11 mouse cellular contexts compared by ENCODE assay signal in genomic region chr10:80574896-80575295, GRCm38 (mm10). TPM values are rescaled to one million over a fixed set of nuclear protein-coding genes. Genes with fewer than 3 reads are reported as not detected.
DNase-seq lines count a peak whose midpoint lies in the region; ATAC-seq lines count a peak whose summit lies in the region.
"Had no signal": no experiment of that assay in that cellular context is flagged by ENCODE, and none has a peak within 500 bp of the region (broad histone marks: within the 10 kb centered on the region; RNA-seq: fewer than 3 reads in every experiment).

No protein-coding gene starts in this region.

- no peak overlapping the region for H3K9ac ChIP-seq in neural tube, embryonic 11.5 days (ENCODE audit: low read length)
- H3K9ac ChIP-seq in limb, embryonic 13.5 days, result no peak overlapping the region
- H3K9ac ChIP-seq in stomach, embryonic 16.5 days (ENCODE audit: low read length), result no peak overlapping the region

- no peaks in the 10 kb centered on the region for H3K36me3 ChIP-seq in heart, embryonic 10.5 days
- no peaks in the 10 kb centered on the region for H3K36me3 ChIP-seq in neural tube, embryonic 11.5 days (ENCODE audit: control insufficient read depth, insufficient read depth, low read length)
- H3K36me3 ChIP-seq in limb, embryonic 13.5 days, result no peaks in the 10 kb centered on the region; the same call in 1 of the 2 replicates
- H3K36me3 ChIP-seq in stomach, embryonic 16.5 days (ENCODE audit: control insufficient read depth, insufficient read depth, low read length), result no peaks in the 10 kb centered on the region

- H3K4me1 ChIP-seq in heart, embryonic 10.5 days, result peaks cover 96% of the 10 kb centered on the region
- peaks cover 25% of the 10 kb centered on the region for H3K4me1 ChIP-seq in neural tube, embryonic 11.5 days (ENCODE audit: control insufficient read depth, insufficient read depth, low read length)
- peaks cover 72% of the 10 kb centered on the region for H3K4me1 ChIP-seq in limb, embryonic 13.5 days
- H3K4me1 ChIP-seq in stomach, embryonic 16.5 days (ENCODE audit: control insufficient read depth, insufficient read depth, low read length), result peaks cover 71% of the 10 kb centered on the region

- 72% methylated on average over 3 of the region's 3 CpGs for WGBS in heart, embryonic 10.5 days
- WGBS in neural tube, embryonic 11.5 days, result 83% methylated on average over 3 of the region's 3 CpGs
- WGBS in limb, embryonic 13.5 days, result 79% methylated on average over 3 of the region's 3 CpGs
- 66% methylated on average over 3 of the region's 3 CpGs for WGBS in stomach, embryonic 16.5 days

- H3K4me3 ChIP-seq in heart, embryonic 10.5 days, result peak overlapping the region; percentile 88
- 0 out of 2 replicates have a peak overlapping the region, but pooled peaks have one; percentile 12 for H3K4me3 ChIP-seq in neural tube, embryonic 11.5 days (ENCODE audit: low read depth, low read length)
- 0 out of 2 replicates have a peak overlapping the region, but pooled peaks have one; percentile 83 for H3K4me3 ChIP-seq in limb, embryonic 13.5 days
- no peak overlapping the region for H3K4me3 ChIP-seq in stomach, embryonic 16.5 days (replicated peaks; ENCODE audit: low read length)

- ATAC-seq in neural tube, embryonic 11.5 days (ENCODE audit: insufficient read depth, low FRiP score, low TSS enrichment), result no peak
- no peak for ATAC-seq in limb, embryonic 13.5 days (ENCODE audit: low FRiP score, low read depth)
- no peak for ATAC-seq in stomach, embryonic 16.5 days (ENCODE audit: insufficient read depth, low FRiP score)

- H3K27me3 ChIP-seq in heart, embryonic 10.5 days (ENCODE audit: insufficient read depth, poor library complexity, severe bottlenecking), result no peaks in the 10 kb centered on the region
- H3K27me3 ChIP-seq in neural tube, embryonic 11.5 days (ENCODE audit: control insufficient read depth, insufficient read depth, low read length), result no peaks in the 10 kb centered on the region
- no peaks in the 10 kb centered on the region for H3K27me3 ChIP-seq in limb, embryonic 13.5 days
- no peaks in the 10 kb centered on the region for H3K27me3 ChIP-seq in stomach, embryonic 16.5 days (ENCODE audit: control insufficient read depth, insufficient read depth, low read length)

- H3K4me2 ChIP-seq in neural tube, embryonic 11.5 days (ENCODE audit: low read depth), result no peak overlapping the region; the same call in 1 of the 2 replicates
- peak overlapping the region; percentile 91 for H3K4me2 ChIP-seq in limb, embryonic 13.5 days (replicated peaks)
- peak overlapping the region; percentile 93; the same call in 1 of the 2 replicates for H3K4me2 ChIP-seq in stomach, embryonic 16.5 days (ENCODE audit: low read depth, low read length)

- DNase-seq in heart, embryonic 10.5 days (ENCODE audit: low spot score), result no peak
- DNase-seq in heart, postnatal 4 days, result no peak
- DNase-seq in neural tube, embryonic 11.5 days (ENCODE audit: low spot score), result no peak
- DNase-seq in neural tube, embryonic 10.5 days (ENCODE audit: extremely low spot score, low spot score), result no peak
- DNase-seq in left cerebral cortex, adult 9 months (ENCODE audit: low spot score in 2 of 2), result no peak
- no peak for DNase-seq in layer of hippocampus, adult 18-20 months (ENCODE audit: low spot score in 2 of 2)
- DNase-seq: adrenal gland, postnatal 10 days; lung, adult 2 months; thymus, adult 2 months had no signal

- no peaks in the 10 kb centered on the region for H3K9me3 ChIP-seq in heart, embryonic 10.5 days
- no peaks in the 10 kb centered on the region for H3K9me3 ChIP-seq in neural tube, embryonic 11.5 days (ENCODE audit: control insufficient read depth, low read length)
- no peaks in the 10 kb centered on the region for H3K9me3 ChIP-seq in limb, embryonic 13.5 days
- H3K9me3 ChIP-seq in stomach, embryonic 16.5 days (replicated peaks; ENCODE audit: control insufficient read depth, low read length), result no peaks in the 10 kb centered on the region

- 0 out of 2 replicates have a peak overlapping the region, but pooled peaks have one; percentile 30 for H3K27ac ChIP-seq in heart, embryonic 10.5 days
- H3K27ac ChIP-seq in neural tube, embryonic 11.5 days (ENCODE audit: low read depth, low read length), result no peak overlapping the region
- H3K27ac ChIP-seq in limb, embryonic 13.5 days, result no peak overlapping the region
- no peak overlapping the region for H3K27ac ChIP-seq in stomach, embryonic 16.5 days (ENCODE audit: low read length)

RNA-seq across cellular contexts. Expression of gene Klf16, which starts 2.2 kb away (rescaled TPM):
- 7.9 and 8.1 TPM in 2 replicates for polyA plus RNA-seq in heart, embryonic 10.5 days (2016; fragmentation: Nextera tagmentation; extraction: Ambion mirVana)
- total RNA-seq in heart, postnatal 4 days (2021), result 10 to 100 TPM in 1 of 2 experiments, 1 to 10 TPM in 1; 9.6 to 10.4 TPM
- polyA plus RNA-seq in neural tube, embryonic 11.5 days (2014; fragmentation: Nextera tagmentation; extraction: Ambion mirVana), result 4.5 and 5.5 TPM in 2 replicates
- 9.3 and 10.0 TPM in 2 replicates for polyA plus RNA-seq in limb, embryonic 13.5 days (2015; fragmentation: Nextera tagmentation; extraction: Ambion mirVana)
- 8.4 and 8.7 TPM in 2 replicates for polyA plus RNA-seq in stomach, embryonic 16.5 days (2015; fragmentation: Nextera tagmentation; extraction: Ambion mirVana)
- 10 to 100 TPM; 57.3 to 62.1 TPM for total RNA-seq in layer of hippocampus, adult 18-20 months (2021)

RNA-seq across cellular contexts. Expression of gene Rexo1, which starts 13.5 kb away (rescaled TPM):
- polyA plus RNA-seq in heart, embryonic 10.5 days (2016; fragmentation: Nextera tagmentation; extraction: Ambion mirVana), result 25.1 and 26.9 TPM in 2 replicates
- 10 to 100 TPM; 22.4 to 26.2 TPM for total RNA-seq in heart, postnatal 4 days (2021)
- 30.7 and 31.4 TPM in 2 replicates for polyA plus RNA-seq in neural tube, embryonic 11.5 days (2014; fragmentation: Nextera tagmentation; extraction: Ambion mirVana)
- 28.3 and 28.7 TPM in 2 replicates for polyA plus RNA-seq in limb, embryonic 13.5 days (2015; fragmentation: Nextera tagmentation; extraction: Ambion mirVana)
- 16.7 TPM in 2 replicates for polyA plus RNA-seq in stomach, embryonic 16.5 days (2015; fragmentation: Nextera tagmentation; extraction: Ambion mirVana)
- total RNA-seq in layer of hippocampus, adult 18-20 months (2021), result 10 to 100 TPM; 44.8 to 48.1 TPM

RNA-seq across cellular contexts. Expression of gene Abhd17a, which starts 15.2 kb away (rescaled TPM):
- 94.1 and 120 TPM in 2 replicates for polyA plus RNA-seq in heart, embryonic 10.5 days (2016; fragmentation: Nextera tagmentation; extraction: Ambion mirVana)
- total RNA-seq in heart, postnatal 4 days (2021), result 10 to 100 TPM; 93.6 to 95.0 TPM
- 119 and 120 TPM in 2 replicates for polyA plus RNA-seq in neural tube, embryonic 11.5 days (2014; fragmentation: Nextera tagmentation; extraction: Ambion mirVana)
- 80.9 and 83.0 TPM in 2 replicates for polyA plus RNA-seq in limb, embryonic 13.5 days (2015; fragmentation: Nextera tagmentation; extraction: Ambion mirVana)
- 42.9 and 44.3 TPM in 2 replicates for polyA plus RNA-seq in stomach, embryonic 16.5 days (2015; fragmentation: Nextera tagmentation; extraction: Ambion mirVana)
- total RNA-seq in layer of hippocampus, adult 18-20 months (2021), result 100 to 1,000 TPM; 166 to 168 TPM

RNA-seq across cellular contexts. Expression of gene Scamp4, which starts 27.8 kb away (rescaled TPM):
- 97.4 and 97.9 TPM in 2 replicates for polyA plus RNA-seq in heart, embryonic 10.5 days (2016; fragmentation: Nextera tagmentation; extraction: Ambion mirVana)
- 10 to 100 TPM; 27.0 to 30.4 TPM for total RNA-seq in heart, postnatal 4 days (2021)
- 72.1 and 77.7 TPM in 2 replicates for polyA plus RNA-seq in neural tube, embryonic 11.5 days (2014; fragmentation: Nextera tagmentation; extraction: Ambion mirVana)
- 83.9 and 92.0 TPM in 2 replicates for polyA plus RNA-seq in limb, embryonic 13.5 days (2015; fragmentation: Nextera tagmentation; extraction: Ambion mirVana)
- 92.1 and 99.9 TPM in 2 replicates for polyA plus RNA-seq in stomach, embryonic 16.5 days (2015; fragmentation: Nextera tagmentation; extraction: Ambion mirVana)
- 10 to 100 TPM; 43.9 to 54.4 TPM for total RNA-seq in layer of hippocampus, adult 18-20 months (2021)

RNA-seq across cellular contexts. Expression of gene Adat3, which starts 27.8 kb away (rescaled TPM):
- 5.8 and 9.3 TPM in 2 replicates for polyA plus RNA-seq in heart, embryonic 10.5 days (2016; fragmentation: Nextera tagmentation; extraction: Ambion mirVana)
- 1 to 10 TPM; 2.6 to 2.9 TPM for total RNA-seq in heart, postnatal 4 days (2021)
- 8.0 and 10.9 TPM in 2 replicates for polyA plus RNA-seq in neural tube, embryonic 11.5 days (2014; fragmentation: Nextera tagmentation; extraction: Ambion mirVana)
- 7.6 and 8.8 TPM in 2 replicates for polyA plus RNA-seq in limb, embryonic 13.5 days (2015; fragmentation: Nextera tagmentation; extraction: Ambion mirVana)
- polyA plus RNA-seq in stomach, embryonic 16.5 days (2015; fragmentation: Nextera tagmentation; extraction: Ambion mirVana), result 5.6 and 6.7 TPM in 2 replicates
- 1 to 10 TPM; 1.7 to 3.4 TPM for total RNA-seq in layer of hippocampus, adult 18-20 months (2021)
